8 mouse cellular contexts compared by ENCODE assay signal in genomic region chr2:72196190-72196965, GRCm38 (mm10).
A peak's percentile ranks its signal among the peaks of the same experiment; 100 is the strongest.
DNase-seq lines count a peak whose midpoint lies in the region; ATAC-seq and TF ChIP-seq lines count a peak whose summit lies in the region.

No protein-coding gene starts in this region.

- no peak overlapping the region for H3K4me3 ChIP-seq in heart, postnatal 0 days (ENCODE audit: low read depth, low read length)
- no peak overlapping the region for H3K4me3 ChIP-seq in heart, embryonic 11.5 days (ENCODE audit: low read depth, low read length)
- H3K4me3 ChIP-seq in MEL (ENCODE audit: control insufficient read depth in 1 of 2, insufficient read depth in 1 of 2, low read depth in 2 of 2, low read length in 2 of 2): peak overlapping the region in 1 of 2 experiments; percentile 13; a peak in 2 of 4 replicates

- peaks cover 14% of the 10 kb centered on the region for H3K4me1 ChIP-seq in heart, postnatal 0 days (ENCODE audit: control insufficient read depth, insufficient read depth)
- H3K4me1 ChIP-seq in heart, embryonic 11.5 days (ENCODE audit: control insufficient read depth, insufficient read depth, low read length): peaks cover 18% of the 10 kb centered on the region
- H3K4me1 ChIP-seq in MEL (ENCODE audit: control insufficient read depth in 1 of 2, insufficient read depth in 2 of 2, low read length in 2 of 2): peaks cover 0 to 12% of the 10 kb centered on the region in 2 experiments; a peak in 1 of 4 replicates

- TF ChIP-seq RAD21 in MEL (IDR thresholded peaks at IDR 0.05; ENCODE audit: low read depth, low read length): no peak

- no peaks in the 10 kb centered on the region for H3K79me2 ChIP-seq in MEL (ENCODE audit: control insufficient read depth, insufficient read depth, low read length, poor library complexity)

- no peak overlapping the region for H3K27ac ChIP-seq in heart, postnatal 0 days (ENCODE audit: low read depth)
- H3K27ac ChIP-seq in heart, embryonic 11.5 days (ENCODE audit: low read depth, low read length): no peak overlapping the region
- no peak overlapping the region for H3K27ac ChIP-seq in MEL (ENCODE audit: control insufficient read depth, low read depth, low read length)

- DNase-seq in heart, postnatal 0 days (ENCODE audit: low spot score): no peak
- DNase-seq in MEL (ENCODE audit: low read depth, low spot score) (peak; percentile 57), liver (peak; percentile 76), MN1 (ENCODE audit: low spot score) (no peak)
- DNase-seq in right cerebral cortex, postnatal 36 days (ENCODE audit: low spot score in 2 of 2): no peak
- no peak for DNase-seq in neural tube, embryonic 10.5 days (ENCODE audit: extremely low spot score, low spot score)

- no peak overlapping the region for H3K4me2 ChIP-seq in heart, postnatal 0 days (ENCODE audit: low read depth, low read length)
- no peak overlapping the region for H3K4me2 ChIP-seq in heart, embryonic 11.5 days

- peak; percentile 62 for ATAC-seq in heart, postnatal 0 days (ENCODE audit: insufficient read depth, low read depth)
- ATAC-seq in heart, embryonic 11.5 days (replicated peaks; ENCODE audit: insufficient number of reproducible peaks, low FRiP score, low TSS enrichment): no peak
- peak; percentile 80 for ATAC-seq in monocyte, adult 5-6 weeks (replicated peaks; ENCODE audit: insufficient number of reproducible peaks, low FRiP score, low TSS enrichment, poor library complexity, severe bottlenecking)

- WGBS in heart, postnatal 0 days: 70% methylated on average over 6 of the region's 6 CpGs
- 69% methylated on average over 6 of the region's 6 CpGs for WGBS in heart, embryonic 11.5 days (ENCODE audit: insufficient replicate concordance)

- TF ChIP-seq POLR2A in MEL (IDR thresholded peaks at IDR 0.05; ENCODE audit: control insufficient read depth in 1 of 2, insufficient read depth in 1 of 2, low read depth in 1 of 2, low read length in 2 of 2, poor library complexity in 1 of 2): no peak

- TF ChIP-seq EP300 in heart, postnatal 0 days (IDR thresholded peaks at IDR 0.05; ENCODE audit: low read depth): no peak
- TF ChIP-seq EP300 in MEL (IDR thresholded peaks at IDR 0.05; ENCODE audit: low read depth in 1 of 2, low read length in 2 of 2): no peak

- H3K27me3 ChIP-seq in heart, postnatal 0 days (ENCODE audit: control insufficient read depth, insufficient read depth, low read length): no peaks in the 10 kb centered on the region
- H3K27me3 ChIP-seq in heart, embryonic 11.5 days (ENCODE audit: control insufficient read depth, insufficient read depth, low read length): no peaks in the 10 kb centered on the region
- peaks cover 4 to 6% of the 10 kb centered on the region in 2 experiments for H3K27me3 ChIP-seq in MEL (ENCODE audit: control insufficient read depth in 1 of 2, insufficient read depth in 2 of 2, low read length in 2 of 2)

- no peaks in the 10 kb centered on the region for H3K36me3 ChIP-seq in heart, postnatal 0 days (replicated peaks; ENCODE audit: control insufficient read depth, insufficient read depth, low read length)
- H3K36me3 ChIP-seq in heart, embryonic 11.5 days (ENCODE audit: control insufficient read depth, insufficient read depth, low read length): no peaks in the 10 kb centered on the region
- peaks cover 0 to 2% of the 10 kb centered on the region in 2 experiments; a peak in 2 of 4 replicates for H3K36me3 ChIP-seq in MEL (ENCODE audit: control insufficient read depth in 1 of 2, insufficient read depth in 2 of 2, low read length in 2 of 2)

- H3K9me3 ChIP-seq in heart, postnatal 0 days (replicated peaks; ENCODE audit: control insufficient read depth, low read length): peaks cover 6% of the 10 kb centered on the region
- 0 out of 2 replicates have a peak, but pooled peaks cover 3% of the 10 kb centered on the region for H3K9me3 ChIP-seq in heart, embryonic 11.5 days (replicated peaks; ENCODE audit: control insufficient read depth, low read length)
- no peaks in the 10 kb centered on the region for H3K9me3 ChIP-seq in MEL (replicated peaks; ENCODE audit: insufficient read depth, low read length)

- no peak overlapping the region for H3K9ac ChIP-seq in heart, postnatal 0 days (replicated peaks; ENCODE audit: low read depth, low read length)
- H3K9ac ChIP-seq in heart, embryonic 11.5 days (ENCODE audit: low read depth, low read length): no peak overlapping the region
- no peak overlapping the region for H3K9ac ChIP-seq in MEL (ENCODE audit: control insufficient read depth, low read depth, low read length, poor library complexity, severe bottlenecking)

- TF ChIP-seq CTCF in heart, postnatal 0 days (IDR thresholded peaks at IDR 0.05; ENCODE audit: low read depth): no peak
- no peak for TF ChIP-seq CTCF in MEL (IDR thresholded peaks at IDR 0.05 in 2 of 3, conservative IDR thresholded peaks at IDR 0.05 in 1 of 3; ENCODE audit: control insufficient read depth in 1 of 3, insufficient read depth in 1 of 3, low read depth in 2 of 3, low read length in 3 of 3, poor library complexity in 1 of 3, severe bottlenecking in 1 of 3)

TF ChIP-seq in MEL, 35 proteins besides CTCF, POLR2A, EP300 and RAD21:
- TF ChIP-seq ELF1 (IDR thresholded peaks at IDR 0.05; ENCODE audit: low read depth, low read length) (no peak), MAFK (IDR thresholded peaks at IDR 0.05; ENCODE audit: borderline replicate concordance, low read depth, low read length) (no peak), RCOR1 (IDR thresholded peaks at IDR 0.05; ENCODE audit: low read depth, low read length) (no peak), CHD1 (IDR thresholded peaks at IDR 0.05; ENCODE audit: low read depth, low read length) (no peak), UBTF (IDR thresholded peaks at IDR 0.05; ENCODE audit: borderline replicate concordance, insufficient read depth, low read depth, low read length) (no peak), USF2 (IDR thresholded peaks at IDR 0.05; ENCODE audit: borderline replicate concordance in 1 of 2, insufficient read depth in 1 of 2, low read depth in 1 of 2, low read length in 2 of 2) (no peak), ZMIZ1 (IDR thresholded peaks at IDR 0.05; ENCODE audit: low read depth, low read length) (no peak), CHD2 (IDR thresholded peaks at IDR 0.05; ENCODE audit: low read length) (no peak), MAX (IDR thresholded peaks at IDR 0.05; ENCODE audit: low read length) (no peak), HCFC1 (IDR thresholded peaks at IDR 0.05; ENCODE audit: low read depth, low read length) (no peak), TAL1 (IDR thresholded peaks at IDR 0.05; ENCODE audit: low read length) (no peak)

Comparison
In these comparisons a context has a peak if more than half of its experiments do, and no peak if none do; other contexts are left out.
1. DNase-seq: peak in MEL (single experiment) and liver (single experiment); none in heart, postnatal 0 days (single experiment), right cerebral cortex, postnatal 36 days (0 of 2), MN1 (single experiment) and neural tube, embryonic 10.5 days (single experiment).